Mouse (Mus musculus) CH12.LX (cell line): ENCODE data around the gene Vps4b.

Experiments
- CTCF ChIP-seq, 2 experiments: IDR thresholded peaks in 1 of 2; conservative IDR thresholded peaks in 1 of 2; 2 replicates each; pipeline ENCODE4 v1.5.1; 2011 to 2012; ENCODE audit warnings: low read depth in 2 of 2, low read length in 2 of 2, improper control_type of control experiment in 1 of 2, inconsistent platforms in 1 of 2, mild to moderate bottlenecking in 1 of 2, moderate library complexity in 1 of 2
- KAT2A ChIP-seq: IDR thresholded peaks from 2 replicates; pipeline ENCODE4 v1.6.1; 2012; ENCODE audit warnings: low read length, improper control_type of control experiment, inconsistent platforms; ENCODE audit not compliant: insufficient replicate concordance
- MYC ChIP-seq: IDR thresholded peaks from 2 replicates; pipeline ENCODE4 v1.6.1; 2011; ENCODE audit warnings: low read depth, mild to moderate bottlenecking, improper control_type of control experiment, low read length
- NRF1 ChIP-seq: IDR thresholded peaks from 2 replicates; pipeline ENCODE4 v1.6.1; 2014; ENCODE audit warnings: low read depth, mild to moderate bottlenecking, inconsistent platforms, low read length, improper control_type of control experiment, moderate library complexity
- POLR2A ChIP-seq: IDR thresholded peaks from 2 replicates; pipeline ENCODE4 v1.6.1; 2011; ENCODE audit warnings: low read depth, mild to moderate bottlenecking, improper control_type of control experiment, low read length
- RCOR1 ChIP-seq: conservative IDR thresholded peaks from 2 replicates; pipeline ENCODE4 v1.6.1; 2012; ENCODE audit warnings: low read depth, mild to moderate bottlenecking, inconsistent platforms, low read length, improper control_type of control experiment
- TCF12 ChIP-seq: IDR thresholded peaks from 2 replicates; pipeline ENCODE4 v1.6.1; 2014; ENCODE audit warnings: low read depth, mild to moderate bottlenecking, inconsistent platforms, low read length, improper control_type of control experiment
- USF2 ChIP-seq: conservative IDR thresholded peaks from 2 replicates; pipeline ENCODE4 v1.6.1; 2011; ENCODE audit warnings: low read depth, low read length, improper control_type of control experiment

- no peak for TF ChIP-seq MYC
- TF ChIP-seq POLR2A = no peak
- TF ChIP-seq CTCF (conservative IDR thresholded peaks at IDR 0.05 in 1 of 2, IDR thresholded peaks at IDR 0.05 in 1 of 2; ENCODE audit: low read depth in 2 of 2, low read length in 2 of 2) = no peak
- no peak for TF ChIP-seq KAT2A
- TF ChIP-seq RCOR1 = no peak
- no peak for TF ChIP-seq NRF1
- TF ChIP-seq USF2 = no peak
- no peak for TF ChIP-seq TCF12
Measured at GRCm38 (mm10) chr1:106822297-106822696, 25.8 kb upstream of the Vps4b start.
